Mouse (Mus musculus) ES-Bruce4 (cell line): ENCODE data around the gene Lrp6.

Experiments
- CTCF ChIP-seq: IDR thresholded peaks from one replicate; pipeline ENCODE4 v1.8.1; 2011; ENCODE audit warnings: low read depth, low read length
- POLR2A ChIP-seq: IDR thresholded peaks from one replicate; pipeline ENCODE4 v1.8.1; 2011; ENCODE audit warnings: low read length; ENCODE audit not compliant: insufficient read depth

- no peak for TF ChIP-seq POLR2A
- TF ChIP-seq CTCF = no peak
These were observed 66.2 kb downstream of the Lrp6 start for GRCm38 (mm10) chr6:134500381-134501162.
